In genomic region chr19:5940173-5940572, GRCm38 (mm10) we compare ENCODE assay signal across 9 mouse cellular contexts. TPM values are rescaled to one million over a fixed set of nuclear protein-coding genes. Genes with fewer than 3 reads are reported as not detected.
DNase-seq lines count a peak whose midpoint lies in the region; ATAC-seq and TF ChIP-seq lines count a peak whose summit lies in the region.
"Had no signal": no experiment of that assay in that cellular context is flagged by ENCODE, and none has a peak within 500 bp of the region (broad histone marks: within the 10 kb centered on the region; RNA-seq: fewer than 3 reads in every experiment).

No protein-coding gene starts in this region.

- peaks cover 28% of the 10 kb centered on the region for H3K4me1 ChIP-seq in hindbrain, embryonic 15.5 days (replicated peaks)
- H3K4me1 ChIP-seq in hindbrain, embryonic 12.5 days: peaks cover 16% of the 10 kb centered on the region
- H3K4me1 ChIP-seq in forebrain, embryonic 14.5 days (ENCODE audit: control insufficient read depth, insufficient read depth, low read length): peaks cover 16% of the 10 kb centered on the region
- peaks cover 9% of the 10 kb centered on the region for H3K4me1 ChIP-seq in hindbrain, postnatal 0 days (ENCODE audit: insufficient read depth, low read length)

- ATAC-seq in hindbrain, embryonic 15.5 days (ENCODE audit: low FRiP score, low read depth): peak; percentile 63; the same call in 1 of the 2 replicates
- no peak for ATAC-seq in hindbrain, embryonic 12.5 days (ENCODE audit: low FRiP score)
- 0 out of 2 replicates have a peak, but pooled peaks have one; percentile 40 for ATAC-seq in forebrain, embryonic 14.5 days
- peak; percentile 57; the same call in 1 of the 2 replicates for ATAC-seq in hindbrain, postnatal 0 days

- H3K4me2 ChIP-seq in hindbrain, embryonic 15.5 days: no peak overlapping the region
- H3K4me2 ChIP-seq in hindbrain, embryonic 12.5 days (replicated peaks): no peak overlapping the region
- no peak overlapping the region for H3K4me2 ChIP-seq in forebrain, embryonic 14.5 days (ENCODE audit: low read length)
- H3K4me2 ChIP-seq in hindbrain, postnatal 0 days (ENCODE audit: low read depth, low read length): no peak overlapping the region

- H3K4me3 ChIP-seq in hindbrain, embryonic 15.5 days: no peak overlapping the region
- H3K4me3 ChIP-seq in hindbrain, embryonic 12.5 days: no peak overlapping the region
- no peak overlapping the region for H3K4me3 ChIP-seq in forebrain, embryonic 14.5 days (ENCODE audit: low read depth, low read length)
- H3K4me3 ChIP-seq in hindbrain, postnatal 0 days (ENCODE audit: low read length): no peak overlapping the region

- H3K9ac ChIP-seq in hindbrain, embryonic 15.5 days: no peak overlapping the region
- H3K9ac ChIP-seq in hindbrain, embryonic 12.5 days: no peak overlapping the region
- no peak overlapping the region for H3K9ac ChIP-seq in forebrain, embryonic 14.5 days (ENCODE audit: low read length)
- H3K9ac ChIP-seq in hindbrain, postnatal 0 days (replicated peaks; ENCODE audit: low read length): no peak overlapping the region

- H3K27ac ChIP-seq in hindbrain, embryonic 15.5 days (replicated peaks): peak overlapping the region; percentile 73
- no peak overlapping the region for H3K27ac ChIP-seq in hindbrain, embryonic 12.5 days
- peak overlapping the region; percentile 46 for H3K27ac ChIP-seq in forebrain, embryonic 14.5 days (ENCODE audit: low read depth, low read length)
- H3K27ac ChIP-seq in hindbrain, postnatal 0 days: peak overlapping the region; percentile 71; the same call in 1 of the 2 replicates

- H3K9me3 ChIP-seq in hindbrain, embryonic 15.5 days: no peaks in the 10 kb centered on the region
- H3K9me3 ChIP-seq in hindbrain, embryonic 12.5 days (replicated peaks): no peaks in the 10 kb centered on the region
- H3K9me3 ChIP-seq in forebrain, embryonic 14.5 days (replicated peaks; ENCODE audit: control insufficient read depth, low read length): no peaks in the 10 kb centered on the region
- H3K9me3 ChIP-seq in hindbrain, postnatal 0 days (ENCODE audit: low read length): no peaks in the 10 kb centered on the region

- no peaks in the 10 kb centered on the region for H3K36me3 ChIP-seq in hindbrain, embryonic 15.5 days
- H3K36me3 ChIP-seq in hindbrain, embryonic 12.5 days: peaks cover 22% of the 10 kb centered on the region
- H3K36me3 ChIP-seq in forebrain, embryonic 14.5 days (ENCODE audit: control insufficient read depth, insufficient read depth, low read length): peaks cover 12% of the 10 kb centered on the region; the same call in 1 of the 2 replicates
- H3K36me3 ChIP-seq in hindbrain, postnatal 0 days (ENCODE audit: insufficient read depth, low read length): no peaks in the 10 kb centered on the region

- 48% methylated on average over 4 of the region's 4 CpGs for WGBS in hindbrain, embryonic 15.5 days
- 76% methylated on average over 4 of the region's 4 CpGs for WGBS in hindbrain, embryonic 12.5 days
- WGBS in forebrain, embryonic 14.5 days: 59% methylated on average over 4 of the region's 4 CpGs
- WGBS in hindbrain, postnatal 0 days: 30% methylated on average over 4 of the region's 4 CpGs

- no peak for TF ChIP-seq CTCF in hindbrain, postnatal 0 days (IDR thresholded peaks at IDR 0.05; ENCODE audit: low read depth)

- H3K27me3 ChIP-seq in hindbrain, embryonic 15.5 days: no peaks in the 10 kb centered on the region
- no peaks in the 10 kb centered on the region for H3K27me3 ChIP-seq in hindbrain, embryonic 12.5 days
- no peaks in the 10 kb centered on the region for H3K27me3 ChIP-seq in forebrain, embryonic 14.5 days (replicated peaks; ENCODE audit: control insufficient read depth, insufficient read depth, low read length)
- H3K27me3 ChIP-seq in hindbrain, postnatal 0 days (ENCODE audit: insufficient read depth, low read length): no peaks in the 10 kb centered on the region

- peak; percentile 96 for DNase-seq in adipocyte (ENCODE audit: low spot score)
- peak; percentile 67 for DNase-seq in forebrain, embryonic 14.5 days (ENCODE audit: low spot score)
- DNase-seq in hindbrain, postnatal 0 days (ENCODE audit: low spot score): peak; percentile 83
- DNase-seq in lung, postnatal 25 days (ENCODE audit: low spot score): peak; percentile 86
- DNase-seq in spleen, adult 12 weeks (ENCODE audit: low spot score): no peak
- no peak for DNase-seq in spleen, postnatal 14 days (ENCODE audit: low spot score in 2 of 2)

RNA-seq across cellular contexts. Expression of gene Cdc42ep2, which starts 15.6 kb away (rescaled TPM):
- polyA plus RNA-seq in hindbrain, embryonic 15.5 days (2015; fragmentation: Nextera tagmentation; extraction: Ambion mirVana): 19.0 and 20.3 TPM in 2 replicates
- polyA plus RNA-seq in hindbrain, embryonic 12.5 days (2016; fragmentation: Nextera tagmentation; extraction: Ambion mirVana): 5.1 and 6.1 TPM in 2 replicates
- polyA plus RNA-seq in forebrain, embryonic 14.5 days (2014; fragmentation: Nextera tagmentation; extraction: Ambion mirVana): 7.9 and 9.6 TPM in 2 replicates
- 22.0 and 28.0 TPM in 2 replicates for total RNA-seq in hindbrain, postnatal 0 days (2014; rRNA removed)
- polyA plus RNA-seq in hindbrain, postnatal 0 days (2015; fragmentation: Nextera tagmentation; extraction: Ambion mirVana): 17.4 and 18.0 TPM in 2 replicates

RNA-seq across cellular contexts. Expression of gene Pola2, which starts 23.8 kb away (rescaled TPM):
- 26.7 and 28.1 TPM in 2 replicates for polyA plus RNA-seq in hindbrain, embryonic 15.5 days (2015; fragmentation: Nextera tagmentation; extraction: Ambion mirVana)
- polyA plus RNA-seq in hindbrain, embryonic 12.5 days (2016; fragmentation: Nextera tagmentation; extraction: Ambion mirVana): 47.4 and 49.2 TPM in 2 replicates
- 35.5 and 41.1 TPM in 2 replicates for polyA plus RNA-seq in forebrain, embryonic 14.5 days (2014; fragmentation: Nextera tagmentation; extraction: Ambion mirVana)
- total RNA-seq in hindbrain, postnatal 0 days (2014; rRNA removed): 23.4 and 28.9 TPM in 2 replicates
- polyA plus RNA-seq in hindbrain, postnatal 0 days (2015; fragmentation: Nextera tagmentation; extraction: Ambion mirVana): 19.5 and 21.5 TPM in 2 replicates

RNA-seq across cellular contexts. Expression of gene Dpf2, which starts 27.4 kb away (rescaled TPM):
- 111 and 113 TPM in 2 replicates for polyA plus RNA-seq in hindbrain, embryonic 15.5 days (2015; fragmentation: Nextera tagmentation; extraction: Ambion mirVana)
- 161 and 177 TPM in 2 replicates for polyA plus RNA-seq in hindbrain, embryonic 12.5 days (2016; fragmentation: Nextera tagmentation; extraction: Ambion mirVana)
- polyA plus RNA-seq in forebrain, embryonic 14.5 days (2014; fragmentation: Nextera tagmentation; extraction: Ambion mirVana): 127 and 136 TPM in 2 replicates
- total RNA-seq in hindbrain, postnatal 0 days (2014; rRNA removed): 61.7 and 77.4 TPM in 2 replicates
- polyA plus RNA-seq in hindbrain, postnatal 0 days (2015; fragmentation: Nextera tagmentation; extraction: Ambion mirVana): 69.5 and 70.2 TPM in 2 replicates

RNA-seq across cellular contexts. Expression of gene Slc22a20, which starts 45.8 kb away (rescaled TPM):
- not detected in 2 replicates for polyA plus RNA-seq in hindbrain, embryonic 15.5 days (2015; fragmentation: Nextera tagmentation; extraction: Ambion mirVana)
- not detected in 2 replicates for polyA plus RNA-seq in hindbrain, embryonic 12.5 days (2016; fragmentation: Nextera tagmentation; extraction: Ambion mirVana)
- not detected in 2 replicates for polyA plus RNA-seq in forebrain, embryonic 14.5 days (2014; fragmentation: Nextera tagmentation; extraction: Ambion mirVana)
- not detected in 2 replicates for total RNA-seq in hindbrain, postnatal 0 days (2014; rRNA removed)
- polyA plus RNA-seq in hindbrain, postnatal 0 days (2015; fragmentation: Nextera tagmentation; extraction: Ambion mirVana): not detected in 2 replicates
- polyA plus RNA-seq: neural tube, embryonic 11.5 days had no signal

RNA-seq across cellular contexts. Expression of gene Tigd3, which starts 46.2 kb away (rescaled TPM):
- polyA plus RNA-seq in hindbrain, embryonic 15.5 days (2015; fragmentation: Nextera tagmentation; extraction: Ambion mirVana): 10.7 and 11.7 TPM in 2 replicates
- 11.0 and 11.3 TPM in 2 replicates for polyA plus RNA-seq in hindbrain, embryonic 12.5 days (2016; fragmentation: Nextera tagmentation; extraction: Ambion mirVana)
- polyA plus RNA-seq in forebrain, embryonic 14.5 days (2014; fragmentation: Nextera tagmentation; extraction: Ambion mirVana): 7.0 and 7.1 TPM in 2 replicates
- total RNA-seq in hindbrain, postnatal 0 days (2014; rRNA removed): 7.5 and 10.1 TPM in 2 replicates
- 7.1 and 7.5 TPM in 2 replicates for polyA plus RNA-seq in hindbrain, postnatal 0 days (2015; fragmentation: Nextera tagmentation; extraction: Ambion mirVana)

Comparison
In these comparisons a context has a peak if more than half of its experiments do, and no peak if none do; other contexts are left out.
1. DNase-seq: peak in adipocyte (single experiment), forebrain, embryonic 14.5 days (single experiment), hindbrain, postnatal 0 days (single experiment) and lung, postnatal 25 days (single experiment); none in spleen, adult 12 weeks (single experiment) and spleen, postnatal 14 days (0 of 2).